Mouse (Mus musculus): ENCODE results near the gene Clic1.
A peak's percentile ranks its signal among the peaks of the same experiment; 100 is the strongest.

DNA sequence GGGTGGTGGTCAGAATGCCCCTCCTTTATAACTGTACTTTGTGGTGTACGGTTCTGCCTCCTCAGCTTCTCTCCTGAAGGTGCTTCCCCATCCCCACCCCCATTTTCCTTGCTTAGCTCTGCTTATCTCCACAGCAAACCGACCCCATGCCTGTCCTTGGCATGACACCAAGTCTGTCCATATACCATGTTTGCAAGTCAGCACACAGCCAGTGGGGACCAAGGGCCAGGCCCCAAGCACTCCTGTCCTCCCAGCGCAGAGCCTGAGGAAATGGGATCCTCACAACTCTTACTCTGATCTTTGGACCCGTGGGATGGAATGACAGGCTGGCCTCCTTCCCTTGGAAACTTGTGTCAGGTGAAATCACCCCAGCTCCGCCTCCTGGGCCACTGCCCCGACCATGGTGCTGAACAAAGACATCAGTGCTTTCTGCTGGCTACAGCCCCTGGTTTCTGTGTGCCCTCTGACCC lies 53.5 kb downstream of the Clic1 start:
- TF ChIP-seq EP300 (IDR thresholded peaks at IDR 0.05; ENCODE audit: low read depth) (peak; percentile 62), CTCF (IDR thresholded peaks at IDR 0.05; ENCODE audit: low read depth) (no peak)

Measured in liver, postnatal 0 days (tissue).